Mouse (Mus musculus): ENCODE results near the gene Map2k3.

Gene Map2k3

DNA sequence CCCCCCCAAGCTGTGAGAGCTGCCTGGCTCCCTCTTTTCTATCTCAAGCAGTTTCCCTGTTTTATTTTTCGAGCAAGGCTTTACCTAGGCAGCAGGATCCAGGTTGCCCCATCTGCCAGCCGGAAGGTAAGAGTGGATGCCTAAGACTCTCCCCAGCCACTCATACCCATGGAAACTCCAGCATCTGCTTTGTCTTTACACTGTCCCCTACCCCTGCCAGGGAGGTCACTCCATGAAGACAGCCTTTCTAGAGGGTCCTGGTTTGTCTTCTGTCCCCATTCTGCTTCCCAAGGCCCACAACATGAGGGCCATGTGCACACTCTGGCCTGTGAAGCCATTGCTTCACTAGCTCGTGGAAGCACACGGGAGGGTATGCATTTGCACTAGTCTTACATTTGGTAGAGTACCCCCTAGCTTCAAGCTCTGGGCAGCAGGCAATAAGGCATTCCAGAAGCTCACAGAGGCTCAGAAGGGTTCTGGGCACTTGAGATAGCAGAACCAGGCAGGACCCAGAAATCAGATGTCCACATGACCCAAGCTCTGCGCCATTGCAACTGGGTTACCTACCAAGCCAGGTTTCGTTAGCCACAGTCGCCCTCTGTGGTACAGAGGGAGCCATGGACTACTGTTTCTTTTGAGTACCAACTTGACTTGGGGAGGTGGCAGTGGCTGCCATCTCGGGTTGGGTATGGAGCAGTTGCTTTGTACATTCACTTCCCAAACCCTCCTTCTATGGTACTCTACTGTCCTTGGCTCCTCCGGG, 24.0 kb downstream of the Map2k3 start:
- no peak for DNase-seq (ENCODE audit: extremely low read depth, low read depth, low spot score)

DNA sequence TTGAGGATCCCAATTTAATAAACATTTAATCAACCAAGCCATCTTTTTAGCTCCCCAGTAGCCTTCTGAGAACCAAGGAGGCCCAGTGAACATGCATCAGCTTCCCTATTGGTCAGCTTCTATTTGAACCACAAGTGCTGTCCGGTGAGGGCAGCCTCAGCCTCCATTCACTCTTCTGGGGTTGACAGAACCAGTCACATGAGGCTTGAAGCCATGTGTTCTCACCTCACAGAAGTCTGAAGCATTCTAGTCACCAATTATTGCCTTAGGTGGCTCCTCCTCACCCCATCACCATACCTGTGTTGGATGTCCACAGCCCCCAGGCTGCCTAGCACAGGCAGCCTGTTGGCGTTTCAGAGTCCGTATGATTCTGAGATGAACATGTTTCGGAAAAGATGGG, 27.1 kb downstream of the Map2k3 start:
- no peak for DNase-seq (ENCODE audit: extremely low read depth, low read depth, low spot score)

DNA sequence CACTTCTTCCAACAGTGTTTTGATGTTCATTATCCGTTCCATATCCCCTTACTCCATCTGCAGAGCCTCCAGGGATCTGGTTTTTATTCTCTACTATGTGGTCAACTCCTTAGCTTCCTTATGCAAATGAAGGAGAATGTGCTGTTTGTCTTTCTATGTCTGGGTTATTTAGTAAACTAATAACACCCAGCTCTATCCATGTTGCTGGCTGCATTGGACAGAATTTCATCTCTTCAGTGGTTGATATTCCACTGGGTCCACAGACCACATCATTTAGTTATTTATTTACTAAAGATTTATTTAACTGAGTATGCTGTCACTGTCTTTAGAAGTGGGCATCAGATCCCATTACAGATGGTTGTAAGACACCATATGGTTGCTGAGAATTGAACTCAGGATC, 29.3 kb downstream of the Map2k3 start:
- no peak for DNase-seq (ENCODE audit: extremely low read depth, low read depth, low spot score)

DNA sequence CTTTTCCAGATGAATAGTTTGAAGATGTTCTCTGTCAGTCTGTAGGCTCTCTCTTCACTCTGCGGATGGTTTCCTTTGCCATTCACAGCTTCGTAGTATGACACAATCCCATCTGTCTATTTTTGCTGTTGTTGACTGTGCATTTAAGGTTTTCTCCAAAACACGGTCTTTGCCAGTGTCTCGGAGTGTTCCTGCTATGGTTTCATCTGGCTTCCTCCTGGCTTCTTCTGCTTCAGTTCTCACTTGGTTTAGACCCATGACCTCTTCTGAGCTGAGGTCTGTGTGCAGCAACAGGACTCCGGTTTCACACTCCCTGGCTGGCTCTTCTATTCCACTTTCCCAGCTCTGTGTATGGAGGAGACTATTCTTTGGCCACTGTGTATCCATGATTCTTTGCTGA, 30.9 kb downstream of the Map2k3 start:
- DNase-seq (ENCODE audit: extremely low read depth, low read depth, low spot score) = no peak

DNA sequence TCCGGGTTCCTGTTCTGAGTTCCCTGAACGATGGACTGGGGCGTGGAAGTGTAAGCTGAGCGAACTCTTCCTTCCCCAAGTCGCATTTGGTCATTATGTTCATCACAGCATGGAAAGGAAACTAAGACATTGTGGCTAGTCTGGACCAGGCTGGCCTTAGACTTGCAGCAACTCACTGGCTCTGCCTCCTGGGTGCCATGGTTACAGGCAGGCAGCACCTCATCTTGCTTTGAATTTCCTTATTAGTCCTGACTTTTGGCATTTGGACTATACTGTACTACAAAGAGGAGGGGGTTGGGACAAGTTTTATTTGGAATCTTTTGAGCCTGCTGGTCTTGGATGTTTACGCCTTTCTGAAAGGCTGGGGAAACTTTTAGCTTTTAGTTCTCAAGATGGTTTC, 35.1 kb downstream of the Map2k3 start:
- DNase-seq (ENCODE audit: extremely low read depth, low read depth, low spot score) = no peak

DNA sequence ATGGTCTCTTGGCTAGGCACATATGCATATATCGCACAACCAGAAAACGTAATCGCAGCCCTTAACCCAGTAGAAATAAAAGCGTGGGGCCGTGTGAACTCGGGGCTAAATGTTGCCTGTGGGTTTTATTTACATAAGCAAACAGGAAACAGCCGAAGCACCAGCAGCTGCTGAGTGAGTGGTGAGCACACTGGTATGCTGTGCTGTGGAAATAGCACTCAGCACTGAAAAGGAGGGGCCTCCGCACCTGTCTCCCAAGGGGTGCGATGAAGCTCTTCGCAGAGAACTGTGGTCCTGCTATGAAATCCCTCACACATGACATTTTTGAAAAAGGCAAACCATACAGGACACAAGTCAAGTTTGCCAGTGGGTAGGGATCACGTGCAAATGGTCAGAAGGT, 43.3 kb downstream of the Map2k3 start:
- DNase-seq (ENCODE audit: extremely low read depth, low read depth, low spot score) = no peak

DNA sequence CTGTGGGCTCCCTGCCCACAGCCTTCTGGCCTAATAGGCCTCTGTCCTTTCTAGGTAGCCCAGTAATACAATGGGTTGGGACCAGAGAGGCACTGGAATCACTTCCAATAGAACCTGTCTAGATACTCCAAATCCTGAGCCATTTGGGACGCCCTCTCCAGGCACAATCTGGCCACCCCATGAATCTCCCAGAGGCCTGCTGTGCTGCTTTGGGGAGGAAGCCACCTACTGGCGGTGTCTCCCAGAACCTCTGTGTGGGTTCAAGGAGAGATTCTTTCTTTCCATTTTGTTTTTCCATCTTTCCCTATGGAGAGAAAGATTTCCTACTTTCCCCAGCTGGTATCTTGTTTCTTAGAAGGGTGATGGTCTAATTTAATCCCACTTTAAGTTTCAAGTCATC, 44.4 kb downstream of the Map2k3 start:
- DNase-seq (ENCODE audit: extremely low read depth, low read depth, low spot score) = no peak

DNA sequence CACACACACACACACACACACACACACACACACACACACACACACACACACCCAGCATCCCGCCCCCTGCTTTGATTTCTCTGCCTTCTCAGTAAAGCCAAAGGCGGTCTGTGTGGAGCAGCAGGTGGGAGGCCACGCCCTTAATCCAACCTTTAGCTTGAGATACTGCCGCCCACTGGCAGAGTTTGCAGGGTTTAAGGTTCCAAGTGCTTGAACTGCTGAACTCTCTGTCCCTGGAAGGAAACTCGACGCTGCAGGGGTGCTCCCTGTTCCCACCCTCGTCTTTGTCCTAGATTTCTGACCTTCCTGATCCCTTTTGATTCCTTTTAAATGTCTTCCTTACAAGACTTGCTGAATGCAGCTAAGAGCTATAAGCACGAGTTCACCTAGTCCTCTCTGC, 44.9 kb downstream of the Map2k3 start:
- DNase-seq (ENCODE audit: extremely low read depth, low read depth, low spot score) = peak; percentile 33

DNA sequence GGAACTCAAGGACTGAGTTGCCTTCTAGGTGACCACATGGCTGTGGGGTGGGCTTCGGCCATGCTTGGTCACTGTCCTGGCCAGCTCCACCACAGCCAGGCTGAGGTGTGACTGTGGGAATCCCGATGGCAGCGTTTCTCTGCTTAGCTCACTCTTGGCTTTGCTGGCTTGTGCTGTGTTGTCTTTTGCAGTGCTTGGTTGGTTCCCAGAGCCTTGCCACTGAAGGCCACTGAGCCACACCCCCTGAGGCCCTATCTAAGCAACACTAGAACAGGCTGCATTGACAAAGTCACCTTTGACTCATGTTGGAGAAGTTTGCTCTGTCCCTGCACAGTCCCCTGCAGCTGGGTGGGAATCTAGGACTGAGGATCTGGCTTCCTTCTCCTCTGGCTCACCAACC, 45.3 kb downstream of the Map2k3 start:
- DNase-seq (ENCODE audit: extremely low read depth, low read depth, low spot score) = no peak

DNA sequence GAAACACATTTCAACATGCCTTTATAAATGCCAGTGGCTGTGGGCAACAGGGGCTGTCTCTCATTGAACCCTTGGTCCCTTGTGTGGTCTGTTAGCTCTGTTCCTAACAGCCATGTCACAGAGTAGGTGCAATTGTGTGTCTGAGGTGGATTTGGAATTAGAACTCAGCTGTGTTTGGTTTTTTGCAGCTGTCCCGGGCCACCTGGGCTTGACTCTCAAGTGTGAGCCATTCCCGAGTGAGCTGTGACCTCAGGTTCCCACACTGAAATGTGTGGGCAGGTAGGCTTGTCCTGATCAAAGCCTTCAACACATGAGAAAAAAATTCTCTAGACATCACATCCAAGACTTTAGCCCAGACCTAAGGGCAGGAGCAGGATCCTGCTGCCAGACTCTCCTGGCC, 46.8 kb downstream of the Map2k3 start:
- no peak for DNase-seq (ENCODE audit: extremely low read depth, low read depth, low spot score)

DNA sequence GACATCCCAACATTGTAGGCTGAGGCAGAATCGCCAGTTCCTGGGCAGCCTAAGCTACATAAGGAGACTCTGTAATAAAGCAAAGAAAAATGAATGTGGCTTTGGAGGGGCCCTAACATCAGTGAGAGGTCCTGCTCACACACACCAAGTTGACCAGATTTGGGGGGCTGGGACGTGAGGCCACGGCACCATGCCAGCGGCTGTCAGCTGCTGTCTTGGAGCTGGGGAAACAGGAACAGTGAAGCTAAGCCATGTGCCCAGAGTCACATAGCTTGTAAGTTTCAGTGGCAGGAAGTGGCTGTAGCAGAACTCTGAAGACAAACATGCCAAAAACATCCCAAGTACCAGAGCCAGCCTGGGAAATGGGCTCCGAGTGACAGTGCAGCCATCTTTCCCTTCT, 48.0 kb downstream of the Map2k3 start:
- no peak for DNase-seq (ENCODE audit: extremely low read depth, low read depth, low spot score)

DNA sequence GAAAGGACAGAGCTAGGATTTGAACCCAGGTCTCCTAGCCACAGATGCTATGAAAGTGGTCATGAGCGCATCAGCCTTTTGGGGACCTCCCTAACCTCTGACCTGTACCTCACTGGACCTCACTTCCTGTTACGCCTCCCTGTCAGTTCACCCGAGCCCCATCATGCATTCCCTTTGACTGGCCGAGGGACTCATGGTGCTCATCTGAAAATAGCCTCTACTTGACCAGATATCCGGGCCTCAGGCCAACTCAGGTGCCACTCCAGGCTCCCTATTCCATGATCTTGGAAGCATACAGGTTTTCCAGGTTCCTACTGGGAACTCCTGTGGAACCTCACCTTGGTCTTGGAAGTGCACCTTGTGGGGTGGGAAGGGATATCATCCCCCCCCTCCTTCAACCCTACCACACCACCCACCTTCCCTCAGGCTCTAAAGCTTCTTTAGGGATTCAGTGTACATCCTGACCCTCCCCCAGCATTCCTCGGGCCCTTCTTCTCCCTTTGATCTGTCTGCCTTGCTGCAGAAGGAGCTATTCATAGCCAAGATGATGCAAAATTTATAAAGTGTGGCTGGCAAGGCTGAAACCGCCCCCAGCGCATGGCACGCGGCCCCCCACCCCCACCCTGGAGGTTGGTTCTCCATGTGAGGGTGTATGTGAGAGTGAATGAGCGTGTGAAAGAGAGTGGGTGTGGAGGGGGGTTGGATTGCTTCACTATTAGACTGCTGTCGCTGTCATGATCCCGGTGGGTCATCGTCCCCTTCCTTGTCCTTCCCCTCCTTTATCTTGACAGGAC, 50.1 kb downstream of the Map2k3 start:
- no peak for DNase-seq (ENCODE audit: extremely low read depth, low read depth, low spot score)

DNA sequence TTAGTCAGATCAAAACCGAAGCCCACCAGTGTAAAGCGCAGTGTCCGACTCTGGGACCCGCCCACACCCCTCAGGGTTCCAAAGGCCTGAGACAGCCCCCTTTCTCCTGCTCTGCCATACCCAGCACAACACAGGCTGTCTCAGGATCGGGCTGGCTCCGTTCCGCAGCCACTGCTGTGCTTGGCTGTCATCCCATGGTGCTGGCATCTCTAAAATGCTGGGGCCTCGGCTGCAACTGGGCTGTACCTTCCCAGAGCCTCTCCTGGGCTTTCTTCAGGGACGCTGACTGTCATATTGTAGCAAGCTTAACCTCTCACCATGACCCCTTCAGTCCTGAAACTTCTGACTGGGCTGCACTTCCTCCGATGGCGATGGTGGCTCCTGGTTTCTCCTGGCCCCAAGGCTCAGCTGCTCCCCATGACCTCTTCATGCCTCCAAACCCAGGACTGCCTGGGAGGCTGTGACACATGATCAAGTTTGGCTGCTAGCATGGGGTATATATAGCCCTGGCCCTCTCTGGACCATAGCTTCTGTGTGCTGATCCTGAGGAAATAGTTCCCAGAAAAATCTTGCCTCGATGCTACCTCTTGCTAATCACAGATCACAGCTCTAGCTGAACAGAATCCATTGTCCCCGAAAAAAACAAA, 53.2 kb downstream of the Map2k3 start:
- no peak for DNase-seq (ENCODE audit: extremely low read depth, low read depth, low spot score)

DNA sequence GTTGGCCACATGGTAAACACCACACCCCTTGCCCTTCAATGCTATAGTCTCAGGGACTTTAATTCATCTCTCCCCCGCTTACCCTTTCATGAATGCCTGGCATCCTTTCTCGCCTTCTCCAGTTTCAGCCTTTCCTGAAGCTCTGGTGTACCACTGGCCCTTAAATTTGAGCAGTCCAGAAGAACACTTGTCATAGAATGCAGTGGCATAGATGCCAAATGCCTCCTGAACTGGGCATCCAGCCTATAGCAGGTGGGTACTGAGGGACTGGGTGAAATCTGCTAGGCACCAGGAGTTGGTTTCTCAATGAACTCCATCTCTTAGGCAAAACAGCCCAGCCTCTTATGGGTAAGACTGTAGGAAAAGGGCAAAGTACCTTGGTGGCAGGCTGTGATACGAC, 58.6 kb downstream of the Map2k3 start:
- no peak for DNase-seq (ENCODE audit: extremely low read depth, low read depth, low spot score)
